Mouse (Mus musculus): ENCODE measurements around the gene Mlxip. TPM values are rescaled to one million over a fixed set of nuclear protein-coding genes. Genes with fewer than 3 reads are reported as not detected.

The Mlxip gene
- polyA plus RNA-seq, 2 experiments, result 2.5 to 3.7 TPM

GRCm38 (mm10) chr5:123398856-123399498, 4.4 kb downstream of the Mlxip start:
- H3K27ac ChIP-seq, result no peak overlapping the region
- no peak overlapping the region for H3K4me2 ChIP-seq (ENCODE audit: low read depth)
- DNase-seq (ENCODE audit: low read depth in 3 of 3, low spot score in 3 of 3), result no peak
- no peak overlapping the region for H3K9ac ChIP-seq (replicated peaks)
- no peaks in the 10 kb centered on the region for H3K9me3 ChIP-seq (ENCODE audit: control insufficient read depth, low read length)
- no peaks in the 10 kb centered on the region for H3K36me3 ChIP-seq (replicated peaks; ENCODE audit: control insufficient read depth, insufficient read depth, low read depth)
- H3K27me3 ChIP-seq (ENCODE audit: control insufficient read depth, insufficient read depth, low read length), result no peaks in the 10 kb centered on the region
- TF ChIP-seq CTCF (IDR thresholded peaks at IDR 0.05; ENCODE audit: low read depth), result no peak
- TF ChIP-seq EP300 (IDR thresholded peaks at IDR 0.05; ENCODE audit: low read depth), result no peak
- no peak for ATAC-seq (ENCODE audit: insufficient read depth)
- 75% methylated on average over 4 of the region's 4 CpGs for WGBS (ENCODE audit: insufficient replicate concordance)
- H3K4me3 ChIP-seq (ENCODE audit: insufficient read depth in 1 of 2, low read depth in 2 of 2, low read length in 2 of 2), result no peak overlapping the region
- H3K4me1 ChIP-seq (replicated peaks; ENCODE audit: control insufficient read depth in 2 of 2, insufficient read depth in 2 of 2, low read length in 1 of 2), result peaks cover 11 to 29% of the 10 kb centered on the region in 2 experiments; a peak in 3 of 4 replicates

GRCm38 (mm10) chr5:123404480-123404879, 9.9 kb downstream of the Mlxip start:
- WGBS (ENCODE audit: insufficient replicate concordance), result 75% methylated on average over 3 of the region's 3 CpGs
- ATAC-seq (ENCODE audit: insufficient read depth) (no peak), DNase-seq (ENCODE audit: low read depth in 3 of 3, low spot score in 3 of 3) (no peak)
- Histone ChIP-seq H3K36me3 (replicated peaks; ENCODE audit: control insufficient read depth, insufficient read depth, low read depth) (no peaks in the 10 kb centered on the region), H3K27me3 (ENCODE audit: control insufficient read depth, insufficient read depth, low read length) (no peaks in the 10 kb centered on the region), H3K4me2 (ENCODE audit: low read depth) (no peak overlapping the region), H3K4me3 (ENCODE audit: insufficient read depth in 1 of 2, low read depth in 2 of 2, low read length in 2 of 2) (no peak overlapping the region), H3K9ac (replicated peaks) (no peak overlapping the region), H3K9me3 (ENCODE audit: control insufficient read depth, low read length) (no peaks in the 10 kb centered on the region), H3K4me1 (replicated peaks; ENCODE audit: control insufficient read depth in 2 of 2, insufficient read depth in 2 of 2, low read length in 1 of 2) (no peaks in the 10 kb centered on the region; a peak in 1 of 4 replicates), H3K27ac (no peak overlapping the region)
- TF ChIP-seq CTCF (IDR thresholded peaks at IDR 0.05; ENCODE audit: low read depth) (no peak), EP300 (IDR thresholded peaks at IDR 0.05; ENCODE audit: low read depth) (no peak)

GRCm38 (mm10) chr5:123406952-123407351, 12.4 kb downstream of the Mlxip start:
- DNase-seq (ENCODE audit: low read depth in 3 of 3, low spot score in 3 of 3) (no peak), ATAC-seq (ENCODE audit: insufficient read depth) (no peak)
- Histone ChIP-seq H3K36me3 (replicated peaks; ENCODE audit: control insufficient read depth, insufficient read depth, low read depth) (no peaks in the 10 kb centered on the region), H3K4me2 (ENCODE audit: low read depth) (no peak overlapping the region), H3K4me1 (replicated peaks; ENCODE audit: control insufficient read depth in 2 of 2, insufficient read depth in 2 of 2, low read length in 1 of 2) (no peaks in the 10 kb centered on the region; a peak in 1 of 4 replicates), H3K9ac (replicated peaks) (no peak overlapping the region), H3K27me3 (ENCODE audit: control insufficient read depth, insufficient read depth, low read length) (no peaks in the 10 kb centered on the region), H3K4me3 (ENCODE audit: insufficient read depth in 1 of 2, low read depth in 2 of 2, low read length in 2 of 2) (no peak overlapping the region), H3K27ac (no peak overlapping the region), H3K9me3 (ENCODE audit: control insufficient read depth, low read length) (no peaks in the 10 kb centered on the region; the same call in 1 of the 2 replicates)
- 47% methylated on average over 2 of the region's 2 CpGs for WGBS (ENCODE audit: insufficient replicate concordance)
- TF ChIP-seq EP300 (IDR thresholded peaks at IDR 0.05; ENCODE audit: low read depth) (no peak), CTCF (IDR thresholded peaks at IDR 0.05; ENCODE audit: low read depth) (no peak)

GRCm38 (mm10) chr5:123408176-123408575, 13.6 kb downstream of the Mlxip start:
- Histone ChIP-seq H3K27ac (no peak overlapping the region), H3K4me2 (ENCODE audit: low read depth) (no peak overlapping the region), H3K4me3 (ENCODE audit: insufficient read depth in 1 of 2, low read depth in 2 of 2, low read length in 2 of 2) (no peak overlapping the region), H3K4me1 (replicated peaks; ENCODE audit: control insufficient read depth in 2 of 2, insufficient read depth in 2 of 2, low read length in 1 of 2) (no peaks in the 10 kb centered on the region; a peak in 1 of 4 replicates), H3K9me3 (ENCODE audit: control insufficient read depth, low read length) (no peaks in the 10 kb centered on the region; the same call in 1 of the 2 replicates), H3K27me3 (ENCODE audit: control insufficient read depth, insufficient read depth, low read length) (no peaks in the 10 kb centered on the region), H3K9ac (replicated peaks) (no peak overlapping the region), H3K36me3 (replicated peaks; ENCODE audit: control insufficient read depth, insufficient read depth, low read depth) (no peaks in the 10 kb centered on the region)
- 49% methylated on average over 3 of the region's 3 CpGs for WGBS (ENCODE audit: insufficient replicate concordance)
- ATAC-seq (ENCODE audit: insufficient read depth), result no peak
- DNase-seq (ENCODE audit: low read depth in 3 of 3, low spot score in 3 of 3), result no peak
- TF ChIP-seq CTCF (IDR thresholded peaks at IDR 0.05; ENCODE audit: low read depth) (no peak), EP300 (IDR thresholded peaks at IDR 0.05; ENCODE audit: low read depth) (no peak)

- DNase-seq (ENCODE audit: low read depth in 3 of 3, low spot score in 3 of 3) (no peak), ATAC-seq (ENCODE audit: insufficient read depth) (no peak)
- 70% methylated on average over 4 of the region's 4 CpGs for WGBS (ENCODE audit: insufficient replicate concordance)
- no peaks in the 10 kb centered on the region for H3K36me3 ChIP-seq (replicated peaks; ENCODE audit: control insufficient read depth, insufficient read depth, low read depth)
- no peaks in the 10 kb centered on the region; the same call in 1 of the 2 replicates for H3K9me3 ChIP-seq (ENCODE audit: control insufficient read depth, low read length)
- no peak overlapping the region for H3K9ac ChIP-seq (replicated peaks)
- no peak overlapping the region for H3K27ac ChIP-seq
- no peaks in the 10 kb centered on the region for H3K27me3 ChIP-seq (ENCODE audit: control insufficient read depth, insufficient read depth, low read length)
- peaks cover 4 to 15% of the 10 kb centered on the region in 2 experiments; a peak in 3 of 4 replicates for H3K4me1 ChIP-seq (replicated peaks; ENCODE audit: control insufficient read depth in 2 of 2, insufficient read depth in 2 of 2, low read length in 1 of 2)
- TF ChIP-seq EP300 (IDR thresholded peaks at IDR 0.05; ENCODE audit: low read depth), result no peak
- TF ChIP-seq CTCF (IDR thresholded peaks at IDR 0.05; ENCODE audit: low read depth), result no peak
- no peak overlapping the region for H3K4me2 ChIP-seq (ENCODE audit: low read depth)
- no peak overlapping the region for H3K4me3 ChIP-seq (ENCODE audit: insufficient read depth in 1 of 2, low read depth in 2 of 2, low read length in 2 of 2)
These were observed 17.6 kb downstream of the Mlxip start for GRCm38 (mm10) chr5:123412193-123412592.
